Mouse (Mus musculus): Measurements from ENCODE around the gene Olfr877. TPM values are rescaled to one million over a fixed set of nuclear protein-coding genes. Genes with fewer than 3 reads are reported as not detected.

Gene Olfr877
- not detected for polyA plus RNA-seq (2015; fragmentation: Illumina TruSeq; extraction: RNeasy Lipid Tissue Mini Kit (QIAGEN cat#74804); ENCODE audit: low read depth, low replicate concordance)

DNA sequence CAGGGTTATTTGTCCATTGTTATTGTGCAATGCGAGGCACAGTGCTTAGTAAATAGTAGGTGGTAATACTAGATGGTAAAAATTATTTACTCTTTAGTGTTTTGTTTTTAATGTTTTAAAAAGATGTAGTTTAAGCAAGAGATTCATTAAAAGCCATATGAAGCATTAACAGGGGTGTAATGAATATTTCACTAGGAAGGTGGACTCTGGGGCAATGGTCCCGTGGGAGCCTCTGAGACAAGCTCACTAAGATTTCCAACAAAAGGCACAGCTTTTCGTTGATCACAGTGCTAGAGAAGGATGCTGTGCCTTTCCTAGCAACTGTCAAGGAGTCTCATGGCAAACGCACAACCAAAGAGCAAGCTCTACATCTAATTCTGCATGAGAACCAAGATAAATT lies at the start of gene Olfr877:
Gene Olfr877, plus strand, starts transcription at position 301 of the 400 bp plus-strand sequence.

DNA sequence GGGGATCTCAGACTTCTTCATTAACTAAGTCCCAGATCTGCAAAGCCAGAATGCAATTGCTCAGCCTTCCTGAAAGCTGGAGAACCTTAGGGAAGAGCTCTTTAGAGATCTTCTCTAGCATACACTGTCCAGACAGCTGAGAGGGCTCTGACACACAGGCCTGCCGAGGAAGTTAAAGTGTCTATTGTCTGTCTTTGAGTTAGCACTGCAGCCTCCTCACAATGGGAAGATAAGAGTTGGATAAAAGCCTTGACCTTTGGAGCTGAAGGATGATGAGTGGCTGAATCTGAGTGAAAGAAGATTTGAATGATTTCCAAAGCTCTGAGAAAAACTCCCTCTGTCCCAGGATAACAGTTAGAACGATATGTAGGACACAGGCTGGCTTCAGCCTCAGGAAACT lies 42.6 kb downstream of the Olfr877 start, which contains the start of gene Olfr145:
Gene Olfr145, plus strand, starts transcription at position 64 of the 400 bp plus-strand sequence.

Other genes with a start within 250 kb of the Olfr877 start
- gene Spa17, start 240.5 kb upstream of the Olfr877 start, polyA plus RNA-seq (2015; fragmentation: Illumina TruSeq; extraction: RNeasy Lipid Tissue Mini Kit (QIAGEN cat#74804); ENCODE audit: low read depth, low replicate concordance), result 9.7 TPM
- 69.8 TPM for gene Tbrg1, start 197.0 kb upstream of the Olfr877 start, polyA plus RNA-seq (2015; fragmentation: Illumina TruSeq; extraction: RNeasy Lipid Tissue Mini Kit (QIAGEN cat#74804); ENCODE audit: low read depth, low replicate concordance)
- gene Panx3, start 185.0 kb upstream of the Olfr877 start, polyA plus RNA-seq (2015; fragmentation: Illumina TruSeq; extraction: RNeasy Lipid Tissue Mini Kit (QIAGEN cat#74804); ENCODE audit: low read depth, low replicate concordance), result not detected
- gene Olfr160, start 138.0 kb upstream of the Olfr877 start, polyA plus RNA-seq (2015; fragmentation: Illumina TruSeq; extraction: RNeasy Lipid Tissue Mini Kit (QIAGEN cat#74804); ENCODE audit: low read depth, low replicate concordance), result not detected
- not detected for gene Olfr874, start 109.2 kb upstream of the Olfr877 start, polyA plus RNA-seq (2015; fragmentation: Illumina TruSeq; extraction: RNeasy Lipid Tissue Mini Kit (QIAGEN cat#74804); ENCODE audit: low read depth, low replicate concordance)
- not detected for gene Olfr875, start 82.4 kb upstream of the Olfr877 start, polyA plus RNA-seq (2015; fragmentation: Illumina TruSeq; extraction: RNeasy Lipid Tissue Mini Kit (QIAGEN cat#74804); ENCODE audit: low read depth, low replicate concordance)
- gene Olfr876, start 51.2 kb upstream of the Olfr877 start, polyA plus RNA-seq (2015; fragmentation: Illumina TruSeq; extraction: RNeasy Lipid Tissue Mini Kit (QIAGEN cat#74804); ENCODE audit: low read depth, low replicate concordance), result not detected
- not detected for gene Olfr145, start 42.5 kb downstream of the Olfr877 start, polyA plus RNA-seq (2015; fragmentation: Illumina TruSeq; extraction: RNeasy Lipid Tissue Mini Kit (QIAGEN cat#74804); ENCODE audit: low read depth, low replicate concordance)
- not detected for gene Olfr878, start 63.6 kb downstream of the Olfr877 start, polyA plus RNA-seq (2015; fragmentation: Illumina TruSeq; extraction: RNeasy Lipid Tissue Mini Kit (QIAGEN cat#74804); ENCODE audit: low read depth, low replicate concordance)
- not detected for gene Olfr881, start 137.6 kb downstream of the Olfr877 start, polyA plus RNA-seq (2015; fragmentation: Illumina TruSeq; extraction: RNeasy Lipid Tissue Mini Kit (QIAGEN cat#74804); ENCODE audit: low read depth, low replicate concordance)
- gene Olfr883, start 171.5 kb downstream of the Olfr877 start, polyA plus RNA-seq (2015; fragmentation: Illumina TruSeq; extraction: RNeasy Lipid Tissue Mini Kit (QIAGEN cat#74804); ENCODE audit: low read depth, low replicate concordance), result not detected
- gene Olfr884, start 192.3 kb downstream of the Olfr877 start, polyA plus RNA-seq (2015; fragmentation: Illumina TruSeq; extraction: RNeasy Lipid Tissue Mini Kit (QIAGEN cat#74804); ENCODE audit: low read depth, low replicate concordance), result not detected
- gene Olfr885, start 207.1 kb downstream of the Olfr877 start, polyA plus RNA-seq (2015; fragmentation: Illumina TruSeq; extraction: RNeasy Lipid Tissue Mini Kit (QIAGEN cat#74804); ENCODE audit: low read depth, low replicate concordance), result not detected
- gene Olfr887, start 229.8 kb downstream of the Olfr877 start, polyA plus RNA-seq (2015; fragmentation: Illumina TruSeq; extraction: RNeasy Lipid Tissue Mini Kit (QIAGEN cat#74804); ENCODE audit: low read depth, low replicate concordance), result not detected

Measured in brain, adult 10 weeks (tissue).